Mouse (Mus musculus) liver, adult 2 months (tissue): ENCODE data around the gene Cox20. TPM values are rescaled to one million over a fixed set of nuclear protein-coding genes. Genes with fewer than 3 reads are reported as not detected.
A peak's percentile ranks its signal among the peaks of the same experiment; 100 is the strongest.
"Not testable (repeated sequence)": the region's sequence is repeated elsewhere in the genome, so short reads cannot be mapped to it uniquely, and the experiment has no call there.

Experiments used
- DNase-seq: peaks from one replicate; pipeline ENCODE4 v3.0.0-alpha.2; 2011; ENCODE audit warnings: low read depth, low spot score; ENCODE audit errors: extremely low read depth
- H3K27ac ChIP-seq: fragments of 200-500 bp; replicated peaks from 2 replicates; pipeline ENCODE4 v1.5.1; 2012; ENCODE audit warnings: low read depth, mild to moderate bottlenecking, control low read depth, inconsistent platforms, low read length; ENCODE audit not compliant: insufficient read depth
- H3K27me3 ChIP-seq: fragments of 200-500 bp; 2 replicates; pipeline ENCODE4 v1.6.1; 2012; ENCODE audit warnings: mild to moderate bottlenecking, moderate library complexity, low read length, inconsistent platforms; ENCODE audit not compliant: control insufficient read depth, insufficient read depth
- H3K36me3 ChIP-seq: fragments of 200-500 bp; 2 replicates; pipeline ENCODE4 v1.6.1; 2012; ENCODE audit warnings: low read length, inconsistent platforms; ENCODE audit not compliant: control insufficient read depth, insufficient read depth
- H3K4me1 ChIP-seq: fragments of 200-500 bp; 2 replicates; pipeline ENCODE4 v1.6.1; 2011; ENCODE audit warnings: low read length; ENCODE audit not compliant: control insufficient read depth, insufficient read depth
- H3K4me3 ChIP-seq: fragments of 200-500 bp; 2 replicates; pipeline ENCODE4 v1.5.1; 2011; ENCODE audit warnings: low read depth, mild to moderate bottlenecking, control low read depth, low read length, moderate library complexity; ENCODE audit not compliant: insufficient read depth
- H3K79me2 ChIP-seq: fragments of 200-500 bp; 2 replicates; pipeline ENCODE4 v1.6.1; 2012; ENCODE audit warnings: inconsistent platforms, mild to moderate bottlenecking, low read length, moderate library complexity; ENCODE audit not compliant: control insufficient read depth, insufficient read depth
- H3K9ac ChIP-seq: fragments of 200-500 bp; 2 replicates; pipeline ENCODE4 v1.6.1; 2012; ENCODE audit warnings: low read depth, mild to moderate bottlenecking, control low read depth, inconsistent platforms, low read length
- CTCF ChIP-seq: fragments of 200-500 bp; IDR thresholded peaks from 2 replicates; pipeline ENCODE4 v1.5.1; 2011; ENCODE audit warnings: low read depth, low read length, control low read depth
- POLR2A ChIP-seq: fragments of 200-500 bp; IDR thresholded peaks from 2 replicates; pipeline ENCODE4 v1.6.1; 2011; ENCODE audit warnings: low read length, control low read depth; ENCODE audit not compliant: insufficient read depth; ENCODE audit errors: extremely low read depth
- WGBS: fragments of 180-500 bp; shearing (Covaris S2); methylation state at CpG from one replicate; pipeline ENCODE4 v1.1.7; 2018; 5-methylcytosine and 5-hydroxymethylcytosine counted together
- polyA plus RNA-seq: library from polyadenylated mRNA; depleted of rRNA; stranded (reverse); fragments of >200 nt; gene quantifications from 2 replicates; pipeline ENCODE4 v1.2.3, GENCODE M21; 2012
- total RNA-seq: library from RNA; depleted of rRNA; stranded (reverse); fragments of >200 nt; gene quantifications from 2 replicates; pipeline ENCODE4 v1.2.3, GENCODE M21; 2014

Gene Cox20
- total and polyA plus RNA-seq, 2 experiments, result 12.8 to 29.3 TPM

DNA sequence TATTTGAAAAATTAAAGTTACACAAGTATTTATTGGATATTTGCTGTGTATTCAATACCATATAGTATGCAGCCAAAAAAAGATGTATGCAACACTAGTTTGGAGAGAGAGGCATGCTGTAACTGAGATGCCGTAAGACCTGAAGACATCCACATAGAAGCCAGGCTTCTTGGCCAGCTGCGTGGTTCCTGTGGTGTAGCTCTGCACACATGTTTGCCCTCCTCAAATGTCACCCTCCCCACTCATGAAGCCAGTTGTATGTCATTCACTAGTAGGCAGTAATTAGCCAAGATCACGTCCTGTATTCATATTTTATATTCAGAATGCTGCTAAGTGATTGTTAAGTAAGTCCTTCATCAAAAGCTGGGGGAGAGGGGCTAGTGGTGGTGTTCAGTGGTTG lies 22.5 kb downstream of the Cox20 start:
- Histone ChIP-seq H3K4me3 (no peak overlapping the region), H3K36me3 (no peaks in the 10 kb centered on the region), H3K4me1 (no peaks in the 10 kb centered on the region; the same call in 1 of the 2 replicates), H3K27me3 (no peaks in the 10 kb centered on the region), H3K79me2 (peaks cover 8% of the 10 kb centered on the region), H3K27ac (no peak overlapping the region), H3K9ac (no peak overlapping the region)
- TF ChIP-seq CTCF (no peak), POLR2A (no peak)
- DNase-seq, result no peak
- WGBS, result 89% methylated on average over 3 of the region's 3 CpGs

DNA sequence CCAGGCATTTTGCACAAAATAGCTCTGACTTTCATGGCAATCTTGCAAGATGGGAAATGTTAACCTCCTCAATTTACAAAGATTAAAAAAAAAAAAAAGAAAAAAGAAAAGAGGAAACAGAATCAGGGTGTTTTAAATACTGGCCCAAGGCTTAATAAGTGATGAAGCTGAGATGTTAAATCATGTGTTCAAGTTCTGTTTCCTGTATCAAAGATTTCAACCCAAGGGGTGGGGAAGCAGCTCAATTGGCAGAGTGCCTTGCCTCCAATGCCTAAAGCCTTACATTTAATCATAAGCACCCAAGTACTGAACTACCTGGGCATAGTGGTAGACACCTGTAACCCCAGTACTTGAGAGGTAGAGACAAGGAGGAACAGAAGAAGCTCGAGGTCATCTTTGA lies 23.1 kb downstream of the Cox20 start:
- peak; percentile 28 for DNase-seq
- WGBS, result 85% methylated on average over 1 of the region's 1 CpGs
- Histone ChIP-seq H3K4me1 (no peaks in the 10 kb centered on the region; the same call in 1 of the 2 replicates), H3K36me3 (no peaks in the 10 kb centered on the region), H3K27me3 (no peaks in the 10 kb centered on the region), H3K27ac (no peak overlapping the region), H3K79me2 (peaks cover 4% of the 10 kb centered on the region), H3K4me3 (no peak overlapping the region), H3K9ac (no peak overlapping the region)
- TF ChIP-seq CTCF (no peak), POLR2A (no peak)

DNA sequence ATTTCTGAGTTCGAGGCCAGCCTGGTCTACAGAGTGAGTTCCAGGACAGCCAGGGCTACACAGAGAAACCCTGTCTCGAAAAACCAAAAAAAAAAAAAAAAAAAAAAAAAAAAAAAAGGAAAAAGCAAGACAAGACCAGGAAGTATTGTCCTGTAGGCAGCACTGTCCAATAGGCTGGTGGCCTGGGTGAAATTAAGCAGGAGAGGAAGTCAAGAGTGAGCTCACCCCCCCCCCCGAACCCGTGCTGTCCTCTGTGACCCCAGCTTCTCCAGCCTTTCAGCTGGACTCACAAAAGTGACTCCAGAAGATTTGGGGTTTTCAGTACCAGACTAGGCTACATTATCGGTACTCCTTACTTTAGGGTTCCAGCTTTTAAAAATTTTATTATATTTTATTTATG lies 23.7 kb downstream of the Cox20 start:
- Histone ChIP-seq H3K79me2 (no peaks in the 10 kb centered on the region), H3K4me1 (no peaks in the 10 kb centered on the region; the same call in 1 of the 2 replicates), H3K4me3 (no peak overlapping the region), H3K27ac (no peak overlapping the region), H3K36me3 (no peaks in the 10 kb centered on the region), H3K27me3 (no peaks in the 10 kb centered on the region), H3K9ac (no peak overlapping the region)
- no peak for DNase-seq
- WGBS, result 67% methylated on average over 5 of the region's 5 CpGs
- TF ChIP-seq POLR2A (no peak), CTCF (no peak)

DNA sequence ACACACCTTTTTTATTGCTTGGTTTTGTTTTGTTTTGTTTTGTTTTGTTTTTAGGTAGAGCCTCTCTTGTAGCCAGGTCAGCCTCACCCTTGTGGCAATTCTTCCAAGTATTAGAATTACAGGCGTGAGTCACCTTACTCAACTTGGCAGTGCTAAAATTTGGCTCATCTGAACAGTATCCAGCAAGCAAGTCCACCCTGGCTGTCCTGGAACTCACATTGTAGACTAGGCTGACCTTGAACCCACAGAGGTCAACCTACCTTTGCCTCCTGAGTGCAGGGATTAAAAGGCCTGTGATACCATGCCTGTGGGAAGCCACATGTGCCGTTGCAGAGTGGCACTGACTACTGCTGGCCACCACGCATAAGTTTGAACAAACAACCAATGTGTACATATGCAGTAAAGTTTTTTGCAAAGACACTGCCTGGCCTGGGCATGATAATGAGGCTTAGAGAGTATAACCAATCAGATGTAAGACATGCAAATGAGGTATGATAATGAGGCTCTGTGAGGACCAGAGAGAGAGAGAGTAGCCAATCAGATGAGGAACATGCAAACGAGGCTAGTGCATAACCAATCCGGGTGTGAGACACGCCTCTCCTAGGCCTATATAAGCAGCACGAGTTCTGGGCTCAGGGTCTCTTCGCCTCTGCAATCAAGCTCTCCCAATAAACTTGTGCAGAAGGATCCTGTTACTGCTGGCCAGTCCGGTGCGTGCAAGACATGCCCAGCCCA lies 25.3 kb downstream of the Cox20 start:
- H3K4me3 ChIP-seq, H3K27ac ChIP-seq, H3K27me3 ChIP-seq, H3K9ac ChIP-seq, H3K79me2 ChIP-seq, H3K4me1 ChIP-seq, H3K36me3 ChIP-seq: not testable (repeated sequence)
- DNase-seq, result peak; percentile 74
- 76% methylated on average over 10 of the region's 10 CpGs for WGBS

DNA sequence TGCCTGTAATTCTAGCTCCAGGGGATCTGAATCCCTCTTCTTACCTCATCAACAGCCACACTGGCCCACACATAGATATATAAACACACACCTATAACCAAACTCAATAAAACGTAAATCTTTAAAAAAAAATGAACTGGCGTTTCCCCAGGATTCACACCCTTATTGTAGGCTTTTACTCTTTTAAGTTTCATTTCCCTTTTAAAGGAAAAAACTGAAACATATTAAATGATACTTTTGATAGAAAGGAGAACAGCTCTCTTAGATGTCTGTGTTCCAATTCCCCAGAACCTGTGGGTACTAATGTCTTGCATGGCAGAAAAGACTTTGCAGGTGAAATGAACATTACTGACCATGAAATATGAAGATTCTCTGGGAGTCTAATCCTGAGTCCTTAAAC lies 31.9 kb downstream of the Cox20 start:
- no peaks in the 10 kb centered on the region; the same call in 1 of the 2 replicates for H3K4me1 ChIP-seq
- TF ChIP-seq POLR2A (no peak), CTCF (no peak)
- DNase-seq, result no peak
- WGBS, result 96% methylated on average over 2 of the region's 2 CpGs
- no peaks in the 10 kb centered on the region for H3K27me3 ChIP-seq
- no peaks in the 10 kb centered on the region for H3K79me2 ChIP-seq
- no peak overlapping the region for H3K4me3 ChIP-seq
- no peaks in the 10 kb centered on the region for H3K36me3 ChIP-seq
- no peak overlapping the region for H3K9ac ChIP-seq
- no peak overlapping the region for H3K27ac ChIP-seq

DNA sequence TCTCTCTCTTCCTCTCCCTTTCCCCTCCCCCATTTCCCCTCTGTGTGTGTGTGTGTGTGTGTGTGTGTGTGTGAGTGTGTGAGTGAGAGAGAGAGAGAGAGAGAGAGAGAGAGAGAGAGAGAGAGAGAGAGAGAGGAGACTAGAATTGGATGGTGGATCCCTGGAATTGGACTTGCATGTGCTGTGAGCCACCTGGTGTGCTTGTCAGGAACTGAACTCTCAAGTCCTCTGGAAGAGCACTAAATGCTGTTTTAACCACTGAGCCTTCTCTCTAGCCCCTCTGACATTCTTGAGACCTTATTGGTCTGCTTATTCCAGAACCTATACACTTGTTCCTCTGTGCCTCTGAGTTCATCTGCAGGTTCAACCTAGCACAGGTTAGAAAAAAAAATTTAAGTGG lies 32.7 kb downstream of the Cox20 start:
- DNase-seq, result no peak
- TF ChIP-seq POLR2A (no peak), CTCF (peak; percentile 29; the same call in 1 of the 2 replicates)
- Histone ChIP-seq H3K4me1 (no peaks in the 10 kb centered on the region; the same call in 1 of the 2 replicates), H3K9ac (no peak overlapping the region), H3K79me2 (no peaks in the 10 kb centered on the region), H3K27ac (no peak overlapping the region), H3K4me3 (no peak overlapping the region), H3K27me3 (no peaks in the 10 kb centered on the region), H3K36me3 (no peaks in the 10 kb centered on the region)
